Mouse (Mus musculus): ENCODE results near the gene Amhr2. TPM values are rescaled to one million over a fixed set of nuclear protein-coding genes. Genes with fewer than 3 reads are reported as not detected.

Gene Amhr2
- 0.10 and 0.30 TPM in 2 replicates for polyA plus RNA-seq (2015; fragmentation: Nextera tagmentation; extraction: Ambion mirVana)

DNA sequence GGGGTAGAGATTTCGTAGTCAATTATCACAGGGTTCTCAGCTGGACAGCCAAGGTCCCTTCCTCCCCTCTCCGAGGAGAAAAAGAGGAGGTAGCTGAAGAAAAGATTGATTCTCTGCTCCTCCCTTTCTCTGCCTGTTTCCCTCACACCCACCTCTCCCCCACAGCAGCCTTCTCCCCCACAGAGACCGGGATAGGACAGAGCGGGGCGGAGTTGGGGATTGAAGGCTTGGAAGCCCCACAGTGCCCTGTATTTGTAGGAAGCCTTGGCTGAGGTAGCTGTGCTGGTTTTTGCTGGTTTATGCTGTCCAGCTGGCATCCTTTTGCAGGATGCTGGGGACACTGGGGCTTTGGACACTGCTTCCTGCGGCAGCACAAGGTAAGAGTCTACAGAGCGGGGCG lies at the start of gene Amhr2:
Gene Amhr2, plus strand, starts transcription at position 222 of the 400 bp plus-strand sequence.
- no peak within 1 kb of the TSS for H3K9ac ChIP-seq (ENCODE audit: low read depth, low read length)
- no peak within 1 kb of the TSS for H3K4me3 ChIP-seq (ENCODE audit: low read length)
- no peak within 1 kb of the TSS for H3K27ac ChIP-seq (ENCODE audit: low read depth, low read length)
- no peaks in the 10 kb centered on the region for H3K4me1 ChIP-seq (ENCODE audit: control insufficient read depth, insufficient read depth, low read depth, low read length)
- H3K4me2 ChIP-seq (ENCODE audit: low read length): no peak within 1 kb of the TSS
- H3K27me3 ChIP-seq (replicated peaks; ENCODE audit: control insufficient read depth, insufficient read depth, low read length): no peaks in the 10 kb centered on the region
- no peak for ATAC-seq
- H3K36me3 ChIP-seq (ENCODE audit: control insufficient read depth, insufficient read depth, low read length): no peaks in the 10 kb centered on the region
- WGBS: 66% methylated on average over 8 of the region's 8 CpGs
- H3K9me3 ChIP-seq (ENCODE audit: control insufficient read depth, low read length): no peaks in the 10 kb centered on the region

GRCm38 (mm10) chr15:102398629-102399028 lies 46.5 kb upstream of the Amhr2 start:
- Histone ChIP-seq H3K36me3 (ENCODE audit: control insufficient read depth, insufficient read depth, low read length) (no peaks in the 10 kb centered on the region), H3K9me3 (ENCODE audit: control insufficient read depth, low read length) (no peaks in the 10 kb centered on the region), H3K4me1 (ENCODE audit: control insufficient read depth, insufficient read depth, low read depth, low read length) (peaks cover 3% of the 10 kb centered on the region; the same call in 1 of the 2 replicates), H3K27ac (ENCODE audit: low read depth, low read length) (no peak overlapping the region), H3K27me3 (replicated peaks; ENCODE audit: control insufficient read depth, insufficient read depth, low read length) (no peaks in the 10 kb centered on the region), H3K4me2 (ENCODE audit: low read length) (no peak overlapping the region), H3K9ac (ENCODE audit: low read depth, low read length) (no peak overlapping the region), H3K4me3 (ENCODE audit: low read length) (no peak overlapping the region)
- ATAC-seq: no peak
- 23% methylated on average over 5 of the region's 5 CpGs for WGBS

- peak; percentile 67 for ATAC-seq
Measured at GRCm38 (mm10) chr15:102399229-102400221, 45.6 kb upstream of the Amhr2 start.

DNA sequence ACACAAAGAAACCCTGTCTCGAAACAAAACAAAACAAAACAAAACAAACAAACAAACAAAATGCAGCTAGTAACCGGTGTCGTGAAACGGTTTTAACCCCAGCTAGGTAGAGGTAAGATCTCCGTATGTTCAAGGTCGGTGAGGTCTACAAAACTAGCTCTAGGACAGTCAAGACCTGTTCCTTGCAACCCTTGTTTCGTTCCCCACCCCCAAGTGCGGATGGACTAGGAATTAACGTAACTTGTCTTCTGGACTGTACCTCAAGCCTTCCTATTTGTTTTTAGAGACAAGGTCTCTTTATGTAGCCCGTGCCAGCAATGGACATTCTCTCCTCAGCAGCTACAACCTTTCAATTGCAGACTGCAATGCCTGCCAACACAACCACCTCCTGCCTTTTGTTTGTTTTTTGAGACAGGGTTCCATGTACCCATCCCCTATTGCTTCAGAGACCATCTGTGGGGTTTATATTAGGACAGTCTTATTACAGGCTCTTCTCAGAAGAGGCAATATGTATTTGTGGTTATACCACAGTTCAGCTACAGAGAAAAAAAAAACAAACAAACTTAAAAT lies 44.6 kb upstream of the Amhr2 start:
- no peak for ATAC-seq
- Histone ChIP-seq H3K9me3 (ENCODE audit: control insufficient read depth, low read length) (no peaks in the 10 kb centered on the region), H3K4me2 (ENCODE audit: low read length) (no peak overlapping the region), H3K27me3 (replicated peaks; ENCODE audit: control insufficient read depth, insufficient read depth, low read length) (no peaks in the 10 kb centered on the region), H3K4me1 (ENCODE audit: control insufficient read depth, insufficient read depth, low read depth, low read length) (peaks cover 3% of the 10 kb centered on the region; the same call in 1 of the 2 replicates), H3K4me3 (ENCODE audit: low read length) (no peak overlapping the region), H3K27ac (ENCODE audit: low read depth, low read length) (no peak overlapping the region), H3K9ac (ENCODE audit: low read depth, low read length) (no peak overlapping the region), H3K36me3 (ENCODE audit: control insufficient read depth, insufficient read depth, low read length) (no peaks in the 10 kb centered on the region)
- WGBS: 83% methylated on average over 10 of the region's 10 CpGs

More at GRCm38 (mm10) chr15:102399229-102400221, 45.6 kb upstream of the Amhr2 start:
- Histone ChIP-seq H3K9me3 (ENCODE audit: control insufficient read depth, low read length) (no peaks in the 10 kb centered on the region), H3K36me3 (ENCODE audit: control insufficient read depth, insufficient read depth, low read length) (no peaks in the 10 kb centered on the region), H3K4me1 (ENCODE audit: control insufficient read depth, insufficient read depth, low read depth, low read length) (peaks cover 3% of the 10 kb centered on the region; the same call in 1 of the 2 replicates), H3K4me3 (ENCODE audit: low read length) (peak overlapping the region; percentile 42), H3K9ac (ENCODE audit: low read depth, low read length) (peak overlapping the region; percentile 62), H3K27ac (ENCODE audit: low read depth, low read length) (peak overlapping the region; percentile 63; the same call in 1 of the 2 replicates), H3K4me2 (ENCODE audit: low read length) (peak overlapping the region; percentile 70), H3K27me3 (replicated peaks; ENCODE audit: control insufficient read depth, insufficient read depth, low read length) (no peaks in the 10 kb centered on the region)
- 5% methylated on average over 34 of the region's 34 CpGs for WGBS

DNA sequence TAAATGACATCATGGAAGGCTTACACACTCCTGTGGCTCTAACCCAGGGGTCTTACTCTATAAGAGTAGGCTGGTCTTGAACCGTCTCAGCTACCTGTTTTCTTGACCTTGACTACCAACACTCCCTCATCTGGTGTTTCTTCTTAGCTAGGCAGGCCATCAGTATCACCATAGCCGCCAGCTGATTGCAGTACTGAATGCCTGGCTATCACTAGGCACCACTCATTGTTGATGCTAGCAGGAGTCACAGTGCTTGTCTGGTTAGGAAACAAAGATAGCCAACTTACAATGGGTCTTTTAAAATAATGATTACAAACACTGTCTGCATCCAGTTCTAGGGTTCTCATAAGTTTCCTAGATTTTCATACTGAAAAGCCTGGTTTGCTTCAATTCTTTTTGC lies 43.9 kb upstream of the Amhr2 start:
- H3K4me3 ChIP-seq (ENCODE audit: low read length): no peak overlapping the region
- no peaks in the 10 kb centered on the region for H3K36me3 ChIP-seq (ENCODE audit: control insufficient read depth, insufficient read depth, low read length)
- no peak overlapping the region for H3K9ac ChIP-seq (ENCODE audit: low read depth, low read length)
- H3K27me3 ChIP-seq (replicated peaks; ENCODE audit: control insufficient read depth, insufficient read depth, low read length): no peaks in the 10 kb centered on the region
- H3K4me2 ChIP-seq (ENCODE audit: low read length): no peak overlapping the region
- ATAC-seq: no peak
- H3K27ac ChIP-seq (ENCODE audit: low read depth, low read length): no peak overlapping the region
- H3K4me1 ChIP-seq (ENCODE audit: control insufficient read depth, insufficient read depth, low read depth, low read length): peaks cover 3% of the 10 kb centered on the region; the same call in 1 of the 2 replicates
- no peaks in the 10 kb centered on the region for H3K9me3 ChIP-seq (ENCODE audit: control insufficient read depth, low read length)
- WGBS: 67% methylated on average over 2 of the region's 2 CpGs

- H3K4me3 ChIP-seq (ENCODE audit: low read length): no peak overlapping the region
- H3K9me3 ChIP-seq (ENCODE audit: control insufficient read depth, low read length): no peaks in the 10 kb centered on the region
- H3K27me3 ChIP-seq (replicated peaks; ENCODE audit: control insufficient read depth, insufficient read depth, low read length): no peaks in the 10 kb centered on the region
- H3K9ac ChIP-seq (ENCODE audit: low read depth, low read length): no peak overlapping the region
- peaks cover 5% of the 10 kb centered on the region for H3K4me1 ChIP-seq (ENCODE audit: control insufficient read depth, insufficient read depth, low read depth, low read length)
- no peak for ATAC-seq
- WGBS: 97% methylated on average over 3 of the region's 3 CpGs
- H3K27ac ChIP-seq (ENCODE audit: low read depth, low read length): no peak overlapping the region
- no peaks in the 10 kb centered on the region for H3K36me3 ChIP-seq (ENCODE audit: control insufficient read depth, insufficient read depth, low read length)
- H3K4me2 ChIP-seq (ENCODE audit: low read length): no peak overlapping the region
Measured at GRCm38 (mm10) chr15:102402210-102402609, 43.0 kb upstream of the Amhr2 start.

DNA sequence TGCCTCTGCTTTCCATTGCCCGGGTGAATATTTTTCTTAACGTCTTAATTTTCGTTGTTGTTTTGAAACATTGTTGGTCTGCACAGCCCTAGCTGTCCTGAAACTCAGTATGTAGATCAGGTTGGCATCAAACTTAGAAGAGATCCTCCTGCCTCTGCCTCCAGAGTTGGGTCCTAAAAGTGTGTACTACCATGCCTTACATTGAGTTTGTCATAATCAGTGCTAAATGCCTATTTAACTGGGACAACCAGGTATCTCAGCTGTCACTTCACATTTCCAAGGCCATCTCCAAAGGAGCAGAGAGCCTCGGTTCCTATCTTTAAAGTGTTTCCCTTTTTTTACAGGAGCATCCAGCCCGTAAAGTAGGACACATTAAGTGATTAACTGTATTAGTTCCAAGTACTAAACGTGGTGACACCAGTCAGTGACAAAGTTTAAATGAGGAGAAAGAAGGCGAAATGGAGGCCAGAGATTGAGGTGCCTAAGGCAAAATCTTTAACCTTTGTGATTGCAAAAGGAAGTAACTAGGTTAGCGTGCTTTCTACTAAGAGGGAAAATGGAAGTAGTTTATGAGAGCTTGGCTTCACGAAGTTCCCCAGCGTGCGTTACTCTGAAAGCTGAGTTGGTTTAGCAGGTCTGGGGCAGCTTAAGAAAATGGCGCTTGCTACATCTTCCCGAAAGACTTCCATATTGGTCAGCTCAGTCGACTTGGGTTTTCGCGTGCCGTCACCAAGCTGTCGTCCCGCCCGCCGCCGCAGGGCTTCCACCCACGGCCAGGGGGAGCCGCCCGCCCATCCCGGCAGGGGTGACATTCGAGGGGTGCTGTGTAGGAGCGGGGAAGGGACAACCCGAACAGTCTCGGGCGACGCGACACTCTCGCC lies 40.3 kb upstream of the Amhr2 start:
- H3K27me3 ChIP-seq (replicated peaks; ENCODE audit: control insufficient read depth, insufficient read depth, low read length): no peaks in the 10 kb centered on the region
- H3K9me3 ChIP-seq (ENCODE audit: control insufficient read depth, low read length): no peaks in the 10 kb centered on the region
- H3K27ac ChIP-seq (ENCODE audit: low read depth, low read length): peak overlapping the region; percentile 100
- H3K4me1 ChIP-seq (ENCODE audit: control insufficient read depth, insufficient read depth, low read depth, low read length): peaks cover 20% of the 10 kb centered on the region
- H3K4me3 ChIP-seq (ENCODE audit: low read length): peak overlapping the region; percentile 54
- 15% methylated on average over 34 of the region's 34 CpGs for WGBS
- peak overlapping the region; percentile 70 for H3K4me2 ChIP-seq (ENCODE audit: low read length)
- peaks cover 8% of the 10 kb centered on the region for H3K36me3 ChIP-seq (ENCODE audit: control insufficient read depth, insufficient read depth, low read length)
- H3K9ac ChIP-seq (ENCODE audit: low read depth, low read length): peak overlapping the region; percentile 79
- ATAC-seq: no peak

GRCm38 (mm10) chr15:102405489-102406195 lies 39.5 kb upstream of the Amhr2 start, which contains the start of gene Sp1:
Sp1 (plus strand) TSS chr15:102406143.
- no peaks in the 10 kb centered on the region for H3K9me3 ChIP-seq (ENCODE audit: control insufficient read depth, low read length)
- under 1% methylated on average over 38 of the region's 38 CpGs for WGBS
- ATAC-seq: peak; percentile 99

More at GRCm38 (mm10) chr15:102405489-102406195, 39.5 kb upstream of the Amhr2 start, which contains the start of gene Sp1:
- Histone ChIP-seq H3K4me1 (ENCODE audit: control insufficient read depth, insufficient read depth, low read depth, low read length) (peaks cover 26% of the 10 kb centered on the region), H3K36me3 (ENCODE audit: control insufficient read depth, insufficient read depth, low read length) (peaks cover 15% of the 10 kb centered on the region), H3K4me3 (ENCODE audit: low read length) (peak within 1 kb of the TSS; percentile 70), H3K4me2 (ENCODE audit: low read length) (peak within 1 kb of the TSS; percentile 70), H3K27me3 (replicated peaks; ENCODE audit: control insufficient read depth, insufficient read depth, low read length) (no peaks in the 10 kb centered on the region), H3K27ac (ENCODE audit: low read depth, low read length) (peak within 1 kb of the TSS; percentile 100), H3K9ac (ENCODE audit: low read depth, low read length) (peak within 1 kb of the TSS; percentile 82)

Data from hindbrain, embryonic 16.5 days (tissue).